Mouse (Mus musculus) cortical plate, adult 2 months (tissue): ENCODE measurements around the gene Avil. TPM values are rescaled to one million over a fixed set of nuclear protein-coding genes. Genes with fewer than 3 reads are reported as not detected.

ENCODE experiments used
- H3K27ac ChIP-seq: fragments of 200-500 bp; 2 replicates; pipeline ENCODE4 v1.5.1; 2012; ENCODE audit warnings: low read length, control low read depth, inconsistent platforms; ENCODE audit not compliant: insufficient read depth
- H3K4me1 ChIP-seq: fragments of 200-500 bp; 2 replicates; pipeline ENCODE4 v1.6.1; 2011; ENCODE audit warnings: low read length; ENCODE audit not compliant: control insufficient read depth, insufficient read depth
- H3K4me3 ChIP-seq: fragments of 200-500 bp; 2 replicates; pipeline ENCODE4 v1.5.1; 2011; ENCODE audit warnings: mild to moderate bottlenecking, low read length, control low read depth; ENCODE audit not compliant: insufficient read depth
- CTCF ChIP-seq: fragments of 200-500 bp; IDR thresholded peaks from 2 replicates; pipeline ENCODE4 v1.5.1; 2011; ENCODE audit warnings: mild to moderate bottlenecking, control low read depth, low read length; ENCODE audit not compliant: insufficient read depth; ENCODE audit errors: extremely low read depth
- POLR2A ChIP-seq: fragments of 200-500 bp; IDR thresholded peaks from 2 replicates; pipeline ENCODE4 v1.6.1; 2011; ENCODE audit warnings: mild to moderate bottlenecking, low read length, control low read depth; ENCODE audit not compliant: insufficient read depth; ENCODE audit errors: extremely low read depth
- polyA plus RNA-seq: library from polyadenylated mRNA; depleted of rRNA; stranded (reverse); fragments of >200 nt; gene quantifications from 2 replicates; pipeline ENCODE4 v1.2.3, GENCODE M21; 2012

Gene Avil
- polyA plus RNA-seq, 1 experiment, result 0.19 TPM

GRCm38 (mm10) chr10:126988513-126989165, 11.9 kb upstream of the Avil start:
- no peak for TF ChIP-seq CTCF
- no peak for TF ChIP-seq POLR2A
- no peak overlapping the region for H3K27ac ChIP-seq
- no peak overlapping the region for H3K4me3 ChIP-seq
- H3K4me1 ChIP-seq, result peaks cover 11% of the 10 kb centered on the region

DNA sequence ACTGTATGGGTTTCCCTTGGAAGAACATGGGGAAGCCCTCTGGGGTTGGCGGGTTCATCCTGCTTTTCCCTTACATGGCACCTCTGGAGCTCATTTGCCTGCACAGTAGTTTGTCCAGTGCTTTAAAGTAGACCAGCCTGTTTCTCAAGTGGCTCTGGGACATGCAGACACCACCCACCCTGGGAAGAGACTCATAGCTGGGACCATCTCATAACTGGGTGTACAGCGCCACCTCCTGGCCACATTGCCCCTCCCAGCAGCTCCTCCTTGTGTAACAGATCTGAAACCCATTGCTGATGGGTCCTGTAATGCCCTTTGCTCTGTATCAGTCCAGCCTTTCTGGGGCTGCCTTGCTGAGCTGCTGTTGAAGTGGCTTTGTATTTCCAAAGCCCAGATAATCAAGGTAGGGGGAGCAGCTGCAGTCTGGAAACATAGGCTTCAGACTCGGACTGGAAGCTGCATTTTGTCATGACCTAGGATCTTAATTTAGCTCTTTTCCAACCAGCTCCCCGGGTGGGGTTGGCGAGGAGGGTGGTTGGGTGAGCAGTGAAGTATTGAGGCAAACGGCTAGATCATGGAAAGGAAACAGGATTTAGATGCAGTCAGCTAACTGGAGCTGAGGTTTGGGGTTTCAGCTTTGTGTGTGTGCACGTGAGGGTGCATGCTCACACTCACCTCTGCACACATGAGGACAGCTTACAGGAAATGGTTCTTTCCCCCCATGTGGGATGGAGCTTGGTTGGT, 10.0 kb upstream of the Avil start:
- TF ChIP-seq CTCF, result peak; percentile 95
- TF ChIP-seq POLR2A, result no peak
- no peak overlapping the region for H3K27ac ChIP-seq
- H3K4me1 ChIP-seq, result peaks cover 6% of the 10 kb centered on the region; the same call in 1 of the 2 replicates
- H3K4me3 ChIP-seq, result no peak overlapping the region

DNA sequence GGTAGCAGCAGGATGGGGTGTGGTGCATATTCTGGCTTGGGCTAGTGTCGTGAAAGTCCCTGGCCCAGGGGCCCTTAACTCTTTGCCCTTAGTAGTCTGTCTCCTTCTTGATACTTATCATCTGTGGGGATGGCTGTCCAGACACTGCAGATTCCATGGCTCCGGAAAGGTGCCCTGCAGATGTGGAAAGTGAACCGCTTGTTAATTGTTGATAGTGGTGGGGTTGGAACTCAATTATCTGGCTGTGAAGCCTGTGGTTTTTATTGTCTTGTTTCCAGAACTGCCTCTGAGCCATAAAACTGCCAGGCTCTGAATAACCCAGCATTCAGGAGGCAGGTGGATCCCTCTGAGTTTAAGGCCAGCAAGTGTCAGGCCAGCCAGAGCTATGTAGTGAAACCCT, 8.8 kb upstream of the Avil start:
- Histone ChIP-seq H3K27ac (no peak overlapping the region), H3K4me1 (peaks cover 2% of the 10 kb centered on the region; the same call in 1 of the 2 replicates), H3K4me3 (no peak overlapping the region)
- TF ChIP-seq CTCF, result no peak
- TF ChIP-seq POLR2A, result no peak

DNA sequence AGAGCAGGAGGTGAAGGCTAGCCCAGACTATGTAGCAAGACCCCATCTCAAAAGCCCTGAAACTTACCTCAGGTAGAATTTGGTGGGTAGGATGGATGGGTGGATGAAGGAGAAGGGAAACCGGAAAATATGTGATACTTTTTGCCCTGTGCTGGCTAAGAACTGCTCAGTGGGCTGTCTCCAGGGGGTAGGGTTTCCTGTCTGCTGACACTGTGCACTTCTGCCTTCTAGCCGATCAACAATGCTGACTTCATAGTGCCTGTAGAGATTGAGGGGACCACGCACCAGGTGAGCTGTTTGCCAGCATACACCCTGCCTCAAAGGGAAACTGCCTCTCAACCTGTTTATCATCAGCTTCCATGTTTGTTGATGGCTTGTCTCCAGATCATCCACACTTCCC, 6.9 kb upstream of the Avil start:
- TF ChIP-seq POLR2A, result no peak
- Histone ChIP-seq H3K4me3 (no peak overlapping the region), H3K4me1 (no peaks in the 10 kb centered on the region), H3K27ac (no peak overlapping the region)

DNA sequence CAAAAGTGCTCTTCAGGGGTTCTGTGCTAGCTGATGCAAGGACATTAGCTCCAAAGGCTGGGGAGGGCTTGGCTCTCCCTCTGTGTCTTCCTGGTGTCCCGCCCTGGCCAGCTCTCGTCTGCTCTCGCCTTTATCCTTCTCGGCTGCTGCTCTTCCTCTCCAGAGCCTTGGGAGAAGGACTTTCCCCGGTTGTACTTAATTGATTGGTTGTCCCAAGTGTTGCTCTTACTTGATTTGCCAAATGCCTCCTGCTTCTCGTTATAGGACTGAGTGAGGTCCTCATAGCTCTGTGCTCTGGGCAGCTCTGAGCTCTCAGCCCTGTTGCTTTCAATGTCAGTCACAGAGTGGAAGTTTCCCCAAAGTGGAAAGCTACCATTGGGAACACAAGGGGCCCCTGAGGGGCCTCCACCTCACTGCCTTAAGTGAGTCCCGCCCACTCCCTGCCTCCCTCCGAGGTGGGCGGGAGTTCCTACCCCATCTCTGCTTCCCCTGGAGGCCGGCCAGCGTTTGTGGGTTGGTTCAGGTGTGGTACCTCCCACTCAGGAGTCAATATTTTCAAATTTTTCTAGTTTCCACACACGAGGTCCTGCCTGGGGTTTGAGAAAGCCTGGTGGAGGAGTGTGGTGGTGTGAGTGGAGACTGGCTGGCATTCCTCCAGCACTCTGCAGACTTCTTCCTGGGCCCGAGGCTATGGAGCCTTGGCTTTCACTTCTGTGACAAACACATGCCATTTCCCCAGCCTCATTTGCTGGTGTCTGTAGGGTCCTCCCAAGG, 3.0 kb upstream of the Avil start:
- Histone ChIP-seq H3K4me1 (no peaks in the 10 kb centered on the region), H3K27ac (no peak overlapping the region), H3K4me3 (no peak overlapping the region)
- TF ChIP-seq CTCF (no peak), POLR2A (no peak)

- Histone ChIP-seq H3K4me3 (no peak overlapping the region), H3K4me1 (no peaks in the 10 kb centered on the region), H3K27ac (no peak overlapping the region)
- TF ChIP-seq CTCF (no peak), POLR2A (no peak)
Observed at GRCm38 (mm10) chr10:127001297-127001696, 788 bp downstream of the Avil start.

DNA sequence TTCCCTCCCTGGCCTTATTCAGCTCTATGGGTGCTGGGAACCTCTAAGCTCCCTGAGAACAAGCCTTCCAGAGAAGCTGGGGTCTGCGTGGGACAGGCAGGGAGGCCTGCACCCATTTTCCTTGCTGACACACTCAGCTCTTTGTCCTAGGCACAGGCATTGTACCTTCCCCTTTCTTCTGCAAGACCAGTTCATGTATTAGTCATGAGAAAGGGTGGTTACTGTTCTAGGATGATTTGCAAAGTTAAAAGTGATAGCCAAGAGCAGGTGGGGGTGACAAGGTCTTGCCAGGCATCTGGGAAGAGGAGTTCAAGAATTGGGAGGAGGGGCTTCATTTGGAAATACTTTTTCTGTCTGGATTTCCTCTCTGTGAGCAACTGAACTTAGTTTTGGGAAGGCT, 1.5 kb downstream of the Avil start:
- no peak for TF ChIP-seq POLR2A
- no peak for TF ChIP-seq CTCF
- no peak overlapping the region for H3K27ac ChIP-seq
- H3K4me3 ChIP-seq, result no peak overlapping the region
- H3K4me1 ChIP-seq, result no peaks in the 10 kb centered on the region

- H3K4me3 ChIP-seq, result no peak overlapping the region
Observed at GRCm38 (mm10) chr10:127002765-127003164, 2.3 kb downstream of the Avil start.

DNA sequence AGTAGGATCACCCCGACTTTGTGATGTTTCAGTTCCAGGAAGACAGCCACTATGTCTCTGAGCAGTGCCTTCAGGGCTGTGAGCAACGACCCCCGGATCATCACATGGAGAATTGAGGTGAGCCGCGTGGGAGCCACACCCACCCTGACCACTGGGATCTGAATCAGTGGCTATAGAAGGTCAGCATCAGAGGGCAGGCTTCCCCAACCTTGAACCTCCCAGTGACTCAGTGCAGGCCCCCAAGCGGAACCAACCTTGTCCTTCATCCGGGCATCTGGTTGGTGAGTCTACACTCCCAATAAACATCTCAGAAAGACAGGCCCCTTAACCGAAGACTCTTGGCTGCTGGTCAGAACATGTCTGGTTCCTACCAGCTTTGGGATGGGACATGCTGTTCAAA, 2.8 kb downstream of the Avil start:
- Histone ChIP-seq H3K4me1 (no peaks in the 10 kb centered on the region), H3K27ac (no peak overlapping the region), H3K4me3 (no peak overlapping the region)
- TF ChIP-seq CTCF (no peak), POLR2A (no peak)

More at GRCm38 (mm10) chr10:127002765-127003164, 2.3 kb downstream of the Avil start:
- no peak for TF ChIP-seq POLR2A
- TF ChIP-seq CTCF, result no peak
- no peak overlapping the region for H3K27ac ChIP-seq
- H3K4me1 ChIP-seq, result no peaks in the 10 kb centered on the region

GRCm38 (mm10) chr10:127003806-127004205, 3.3 kb downstream of the Avil start:
- TF ChIP-seq CTCF (no peak), POLR2A (no peak)
- Histone ChIP-seq H3K4me3 (no peak overlapping the region), H3K27ac (no peak overlapping the region), H3K4me1 (no peaks in the 10 kb centered on the region)
